Mouse (Mus musculus) heart, embryonic 12.5 days (tissue): Measurements from ENCODE around the gene Exd1. TPM values are rescaled to one million over a fixed set of nuclear protein-coding genes. Genes with fewer than 3 reads are reported as not detected.
"Not testable (repeated sequence)": the region's sequence is repeated elsewhere in the genome, so short reads cannot be mapped to it uniquely, and the experiment has no call there.

Experiments
- ATAC-seq: fragments of 200-750 bp; cut with Nextera tagmentation; 2 replicates; pipeline ENCODE4 v1.8.0; 2017; ENCODE audit warnings: moderate TSS enrichment, moderate library complexity; ENCODE audit not compliant: insufficient number of reproducible peaks, low FRiP score
- H3K27ac ChIP-seq: fragments of 300-500 bp; sonication (generic); 2 replicates; pipeline ENCODE4 v1.5.1; 2016; ENCODE audit warnings: mild to moderate bottlenecking, moderate library complexity; ENCODE audit not compliant: poor library complexity, severe bottlenecking
- H3K27me3 ChIP-seq: fragments of 300-500 bp; sonication (generic); replicated peaks from 2 replicates; pipeline ENCODE4 v1.6.1; 2016; ENCODE audit warnings: mild to moderate bottlenecking, moderate library complexity
- H3K36me3 ChIP-seq: fragments of 300-500 bp; sonication (generic); 2 replicates; pipeline ENCODE4 v1.6.1; 2016; ENCODE audit warnings: mild to moderate bottlenecking, moderate library complexity
- H3K4me1 ChIP-seq: fragments of 300-500 bp; sonication (generic); replicated peaks from 2 replicates; pipeline ENCODE4 v1.6.1; 2016; ENCODE audit warnings: mild to moderate bottlenecking
- H3K4me2 ChIP-seq: fragments of 300-500 bp; sonication (generic); 2 replicates; pipeline ENCODE4 v1.6.1; 2016; ENCODE audit warnings: mild to moderate bottlenecking, moderate library complexity
- H3K4me3 ChIP-seq: fragments of 300-500 bp; sonication (generic); 2 replicates; pipeline ENCODE4 v1.5.1; 2016; ENCODE audit warnings: mild to moderate bottlenecking
- H3K9ac ChIP-seq: fragments of 300-500 bp; sonication (generic); 2 replicates; pipeline ENCODE4 v1.6.1; 2016; ENCODE audit warnings: mild to moderate bottlenecking, moderate library complexity
- H3K9me3 ChIP-seq: fragments of 300-500 bp; sonication (generic); replicated peaks from 2 replicates; pipeline ENCODE4 v1.6.1; 2016; ENCODE audit warnings: mild to moderate bottlenecking, moderate library complexity
- WGBS: fragments of 180-500 bp; shearing (Covaris S2); methylation state at CpG from one replicate; pipeline ENCODE4 v1.1.7; 2016; 5-methylcytosine and 5-hydroxymethylcytosine counted together
- polyA plus RNA-seq: library from polyadenylated mRNA; unstranded; fragments of >200 nt; fragmentation: Nextera tagmentation; extraction: Ambion mirVana; gene quantifications from 2 replicates; pipeline ENCODE4 v1.2.1, GENCODE M21; 2016

The Exd1 gene
- polyA plus RNA-seq, 1 experiment from 2014 or later, result 0.22 TPM

DNA sequence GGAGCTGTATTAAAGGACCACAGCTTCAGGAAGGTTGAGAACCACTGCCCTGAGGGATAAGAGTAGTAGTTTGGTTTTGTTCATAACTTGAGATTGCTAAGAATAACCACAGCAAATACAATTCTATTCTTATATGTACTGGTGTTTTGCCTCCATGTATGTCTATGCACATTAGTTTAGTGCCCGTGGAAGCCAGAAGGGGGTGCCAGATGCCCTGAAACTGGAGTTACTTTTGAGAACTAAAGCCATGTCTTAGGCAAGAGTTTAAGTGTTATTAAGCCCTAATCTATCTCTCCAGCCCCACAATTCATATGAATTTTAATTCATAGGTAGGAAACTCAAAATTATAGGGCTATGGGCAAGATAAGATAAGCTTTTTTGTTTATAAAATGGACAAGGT is 5.3 kb downstream of the Exd1 start:
- Histone ChIP-seq H3K4me3 (no peak overlapping the region), H3K27me3 (no peaks in the 10 kb centered on the region), H3K36me3 (no peaks in the 10 kb centered on the region), H3K9me3 (no peaks in the 10 kb centered on the region), H3K9ac (no peak overlapping the region), H3K27ac (no peak overlapping the region), H3K4me1 (0 out of 2 replicates have a peak, but pooled peaks cover 4% of the 10 kb centered on the region), H3K4me2 (no peak overlapping the region)
- WGBS, result 23% methylated on average over 1 of the region's 1 CpGs
- no peak for ATAC-seq

- H3K9me3 ChIP-seq, result no peaks in the 10 kb centered on the region
- no peak for ATAC-seq
- no peak overlapping the region for H3K4me3 ChIP-seq
- no peaks in the 10 kb centered on the region for H3K4me1 ChIP-seq
- no peak overlapping the region for H3K27ac ChIP-seq
- no peaks in the 10 kb centered on the region for H3K36me3 ChIP-seq
- WGBS, result 63% methylated on average over 9 of the region's 9 CpGs
- H3K27me3 ChIP-seq, result no peaks in the 10 kb centered on the region
- H3K4me2 ChIP-seq, result no peak overlapping the region
- H3K9ac ChIP-seq, result no peak overlapping the region
These were observed 8.6 kb downstream of the Exd1 start for GRCm38 (mm10) chr2:119538802-119539201.

DNA sequence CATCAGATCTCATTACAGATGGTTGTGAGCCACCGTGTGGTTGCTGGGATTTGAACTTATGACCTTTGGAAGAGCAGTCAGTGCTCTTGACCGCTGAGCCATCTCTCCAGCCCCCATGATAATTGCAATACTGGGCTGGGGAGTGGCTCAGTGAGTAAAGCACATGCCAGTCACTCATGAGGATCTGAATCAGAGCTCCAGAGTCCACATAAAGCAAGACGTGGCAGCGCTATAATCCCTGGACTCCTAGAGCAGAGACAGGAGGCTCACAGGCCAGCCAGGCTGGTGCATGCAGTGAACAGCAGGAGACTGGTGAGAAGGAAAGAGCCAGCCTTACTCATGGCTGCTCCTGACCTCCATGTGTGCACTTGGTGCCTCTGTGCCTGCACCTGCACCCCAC is 22.0 kb downstream of the Exd1 start:
- Histone ChIP-seq H3K4me2 (no peak overlapping the region), H3K36me3 (no peaks in the 10 kb centered on the region), H3K4me1 (no peaks in the 10 kb centered on the region), H3K4me3 (no peak overlapping the region), H3K27ac (no peak overlapping the region), H3K9ac (no peak overlapping the region), H3K9me3 (no peaks in the 10 kb centered on the region), H3K27me3 (no peaks in the 10 kb centered on the region)
- WGBS, result 51% methylated on average over 4 of the region's 4 CpGs
- no peak for ATAC-seq

DNA sequence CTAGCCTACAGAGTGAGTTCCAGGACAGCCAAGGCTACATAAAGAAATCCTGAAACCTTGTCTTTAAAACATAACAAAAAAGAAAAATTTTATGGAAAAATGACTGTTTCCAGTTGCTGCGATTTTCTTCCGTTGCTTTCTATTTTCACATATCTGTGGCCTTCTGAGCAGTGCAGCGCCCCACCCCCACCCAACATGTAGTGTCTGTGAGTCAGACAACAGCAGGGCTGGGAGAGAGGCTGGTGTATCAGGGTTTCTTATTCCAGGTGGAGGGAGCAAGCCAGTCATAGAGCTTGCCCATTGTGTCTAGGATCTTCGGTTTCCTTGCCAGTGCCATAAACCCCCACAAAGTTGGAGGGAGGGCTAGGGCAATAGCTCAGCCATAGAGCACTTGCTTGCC is 23.6 kb downstream of the Exd1 start:
- H3K27me3 ChIP-seq, result no peaks in the 10 kb centered on the region

DNA sequence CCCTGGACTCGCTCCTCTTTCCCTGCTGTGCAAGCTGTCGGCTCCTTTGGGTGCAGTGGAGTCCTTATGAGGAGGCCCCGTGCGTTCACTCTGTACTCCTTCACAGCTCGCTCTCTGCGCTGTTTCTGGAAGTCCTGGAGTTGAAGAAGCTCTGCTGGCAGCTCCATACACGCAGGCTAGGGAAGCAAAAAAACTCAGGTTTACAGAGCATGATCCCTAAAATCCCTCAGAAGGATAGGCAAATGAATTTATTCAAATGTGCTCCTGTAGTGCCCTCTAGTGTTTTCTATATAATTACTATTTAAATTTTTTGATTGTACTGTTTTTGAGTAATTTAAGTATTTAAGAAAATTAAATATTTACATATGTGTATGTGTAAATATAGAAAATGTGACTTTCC is 26.9 kb downstream of the Exd1 start:
- H3K4me2 ChIP-seq, result no peak overlapping the region
- H3K36me3 ChIP-seq, result no peaks in the 10 kb centered on the region
- 72% methylated on average over 7 of the region's 7 CpGs for WGBS
- no peak overlapping the region for H3K27ac ChIP-seq
- no peaks in the 10 kb centered on the region for H3K27me3 ChIP-seq
- H3K4me3 ChIP-seq, result no peak overlapping the region
- H3K4me1 ChIP-seq, result no peaks in the 10 kb centered on the region
- ATAC-seq, result no peak
- H3K9me3 ChIP-seq, result no peaks in the 10 kb centered on the region
- no peak overlapping the region for H3K9ac ChIP-seq

More for the DNA sequence above, 23.6 kb downstream of the Exd1 start:
- no peak overlapping the region for H3K4me2 ChIP-seq
- H3K27ac ChIP-seq, result no peak overlapping the region
- no peaks in the 10 kb centered on the region for H3K4me1 ChIP-seq
- no peak overlapping the region for H3K9ac ChIP-seq
- 83% methylated on average over 4 of the region's 4 CpGs for WGBS
- no peak for ATAC-seq
- H3K36me3 ChIP-seq, result no peaks in the 10 kb centered on the region
- H3K9me3 ChIP-seq, result no peaks in the 10 kb centered on the region
- H3K4me3 ChIP-seq, result no peak overlapping the region

- no peaks in the 10 kb centered on the region for H3K27me3 ChIP-seq
- no peaks in the 10 kb centered on the region for H3K4me1 ChIP-seq
- no peak overlapping the region for H3K9ac ChIP-seq
- H3K36me3 ChIP-seq, result no peaks in the 10 kb centered on the region
- no peak overlapping the region for H3K4me3 ChIP-seq
- ATAC-seq, result no peak
- H3K9me3 ChIP-seq, result no peaks in the 10 kb centered on the region
- 54% methylated on average over 5 of the region's 5 CpGs for WGBS
- H3K4me2 ChIP-seq, result no peak overlapping the region
- no peak overlapping the region for H3K27ac ChIP-seq
These were observed 30.6 kb downstream of the Exd1 start for GRCm38 (mm10) chr2:119516811-119517210.

- no peak overlapping the region for H3K9ac ChIP-seq
- no peak for ATAC-seq
- 73% methylated on average over 3 of the region's 3 CpGs for WGBS
These were observed 33.4 kb downstream of the Exd1 start for GRCm38 (mm10) chr2:119514026-119514522.

DNA sequence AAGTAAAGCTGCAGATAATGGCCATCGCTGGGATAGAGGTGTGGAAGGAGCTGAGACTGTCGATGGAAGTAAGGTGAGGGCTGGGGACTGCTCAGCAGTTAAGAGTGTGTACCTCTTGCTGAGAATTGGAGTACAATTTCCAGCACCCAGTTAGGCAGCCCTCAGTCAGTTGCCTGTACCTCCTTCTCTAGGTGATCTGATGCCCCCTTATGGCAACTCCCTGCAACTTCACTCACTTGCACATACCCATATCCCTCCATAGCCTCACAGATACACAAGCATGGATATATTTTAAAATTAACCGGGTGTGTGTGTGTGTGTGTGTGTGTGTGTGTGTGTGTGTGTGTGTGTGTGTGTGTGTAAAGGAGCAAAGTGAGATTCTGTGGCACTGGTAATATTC is 35.1 kb downstream of the Exd1 start:
- H3K27ac ChIP-seq, result no peak overlapping the region
- WGBS, result 68% methylated on average over 3 of the region's 3 CpGs
- ATAC-seq, result no peak

More at GRCm38 (mm10) chr2:119514026-119514522, 33.4 kb downstream of the Exd1 start:
- no peaks in the 10 kb centered on the region for H3K27me3 ChIP-seq
- H3K4me1 ChIP-seq, result no peaks in the 10 kb centered on the region
- H3K4me3 ChIP-seq, result no peak overlapping the region
- H3K36me3 ChIP-seq, result no peaks in the 10 kb centered on the region
- no peak overlapping the region for H3K27ac ChIP-seq
- H3K9me3 ChIP-seq, result no peaks in the 10 kb centered on the region
- H3K4me2 ChIP-seq, result no peak overlapping the region

DNA sequence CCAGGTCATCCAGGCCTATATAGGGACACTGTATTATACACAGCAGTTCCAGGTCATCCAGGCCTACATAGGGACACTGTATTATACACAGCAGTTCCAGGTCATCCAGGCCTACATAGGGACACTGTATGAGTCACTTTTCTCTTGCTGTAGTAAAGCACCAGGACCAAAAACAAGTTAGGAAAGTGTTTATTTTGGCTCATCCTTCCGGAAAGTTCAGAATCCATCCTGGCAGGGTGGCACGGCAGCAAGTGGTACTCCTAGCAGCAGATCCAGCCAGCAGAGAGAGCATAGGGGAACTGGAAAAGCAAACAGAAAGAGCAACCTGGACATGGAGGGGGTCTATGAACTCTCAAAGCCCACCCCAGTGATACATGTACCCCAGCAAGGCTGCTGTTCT is 36.6 kb downstream of the Exd1 start:
- H3K27ac ChIP-seq, result no peak overlapping the region
- no peaks in the 10 kb centered on the region for H3K4me1 ChIP-seq
- no peak overlapping the region for H3K4me3 ChIP-seq
- WGBS, result 64% methylated on average over 2 of the region's 2 CpGs
- ATAC-seq, result no peak
- H3K9me3 ChIP-seq, result no peaks in the 10 kb centered on the region; the same call in 1 of the 2 replicates
- H3K36me3 ChIP-seq, result no peaks in the 10 kb centered on the region
- H3K4me2 ChIP-seq, result no peak overlapping the region
- no peaks in the 10 kb centered on the region for H3K27me3 ChIP-seq
- H3K9ac ChIP-seq, result no peak overlapping the region

More for the DNA sequence above, 35.1 kb downstream of the Exd1 start:
- no peak overlapping the region for H3K4me3 ChIP-seq
- no peak overlapping the region for H3K4me2 ChIP-seq
- H3K36me3 ChIP-seq, result no peaks in the 10 kb centered on the region
- no peaks in the 10 kb centered on the region for H3K4me1 ChIP-seq
- H3K9me3 ChIP-seq, result no peaks in the 10 kb centered on the region
- H3K27me3 ChIP-seq, result no peaks in the 10 kb centered on the region
- no peak overlapping the region for H3K9ac ChIP-seq

GRCm38 (mm10) chr2:119508518-119508917 is 38.9 kb downstream of the Exd1 start:
- H3K36me3 ChIP-seq, H3K9me3 ChIP-seq, H3K27me3 ChIP-seq, H3K4me2 ChIP-seq, H3K9ac ChIP-seq, H3K4me1 ChIP-seq, H3K27ac ChIP-seq, H3K4me3 ChIP-seq, ATAC-seq: not testable (repeated sequence)
- 58% methylated on average over 7 of the region's 7 CpGs for WGBS

- Histone ChIP-seq H3K27ac (no peak overlapping the region), H3K9ac (no peak overlapping the region), H3K36me3 (no peaks in the 10 kb centered on the region), H3K9me3 (no peaks in the 10 kb centered on the region; the same call in 1 of the 2 replicates), H3K27me3 (no peaks in the 10 kb centered on the region), H3K4me3 (no peak overlapping the region), H3K4me2 (no peak overlapping the region), H3K4me1 (no peaks in the 10 kb centered on the region)
- no peak for ATAC-seq
These were observed 40.3 kb downstream of the Exd1 start for GRCm38 (mm10) chr2:119507108-119507507.

DNA sequence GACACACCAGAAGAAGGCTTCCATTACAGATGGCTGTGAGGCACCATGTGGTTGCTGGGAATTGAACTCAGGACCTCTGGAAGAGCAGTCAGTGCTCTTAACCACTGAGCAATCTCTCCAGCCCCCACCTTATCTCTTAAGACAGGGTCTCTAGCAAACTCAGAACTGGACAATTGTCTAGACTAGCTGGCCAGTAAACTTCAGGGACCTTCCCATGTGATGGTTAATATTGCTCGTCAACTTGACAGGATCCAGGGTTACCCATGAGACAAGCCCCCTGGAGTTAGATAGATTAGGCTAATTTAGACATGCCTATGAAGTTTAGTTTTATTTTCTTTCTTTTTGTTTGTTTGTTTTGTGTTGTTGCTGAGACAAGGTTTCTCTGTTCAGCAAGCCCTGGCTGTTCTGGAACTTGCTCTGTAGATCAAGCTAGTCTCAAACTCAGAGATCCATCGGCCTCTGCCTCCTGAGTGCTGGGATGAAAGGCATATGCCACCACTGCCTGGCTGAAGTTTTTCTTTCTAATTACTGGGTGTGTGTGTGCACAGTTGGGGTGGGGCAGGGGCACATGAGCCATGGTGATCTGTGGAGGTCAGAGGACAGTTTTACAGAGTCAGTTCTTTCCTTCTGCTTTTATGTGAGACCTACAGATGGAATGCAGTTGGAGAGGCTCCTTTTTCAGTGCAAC is 46.3 kb downstream of the Exd1 start:
- 70% methylated on average over 2 of the region's 2 CpGs for WGBS
- H3K9ac ChIP-seq, result no peak overlapping the region
- no peaks in the 10 kb centered on the region for H3K4me1 ChIP-seq
- no peaks in the 10 kb centered on the region for H3K36me3 ChIP-seq
- no peaks in the 10 kb centered on the region for H3K27me3 ChIP-seq
- no peak for ATAC-seq
- H3K4me3 ChIP-seq, result no peak overlapping the region
- no peak overlapping the region for H3K4me2 ChIP-seq
- no peak overlapping the region for H3K27ac ChIP-seq
- H3K9me3 ChIP-seq, result no peaks in the 10 kb centered on the region
